Mouse (Mus musculus): ENCODE results near the gene Scaf1. TPM values are rescaled to one million over a fixed set of nuclear protein-coding genes. Genes with fewer than 3 reads are reported as not detected.

Scaf1 gene
- polyA plus RNA-seq, 1 experiment from 2014 or later: 42.1 TPM

DNA sequence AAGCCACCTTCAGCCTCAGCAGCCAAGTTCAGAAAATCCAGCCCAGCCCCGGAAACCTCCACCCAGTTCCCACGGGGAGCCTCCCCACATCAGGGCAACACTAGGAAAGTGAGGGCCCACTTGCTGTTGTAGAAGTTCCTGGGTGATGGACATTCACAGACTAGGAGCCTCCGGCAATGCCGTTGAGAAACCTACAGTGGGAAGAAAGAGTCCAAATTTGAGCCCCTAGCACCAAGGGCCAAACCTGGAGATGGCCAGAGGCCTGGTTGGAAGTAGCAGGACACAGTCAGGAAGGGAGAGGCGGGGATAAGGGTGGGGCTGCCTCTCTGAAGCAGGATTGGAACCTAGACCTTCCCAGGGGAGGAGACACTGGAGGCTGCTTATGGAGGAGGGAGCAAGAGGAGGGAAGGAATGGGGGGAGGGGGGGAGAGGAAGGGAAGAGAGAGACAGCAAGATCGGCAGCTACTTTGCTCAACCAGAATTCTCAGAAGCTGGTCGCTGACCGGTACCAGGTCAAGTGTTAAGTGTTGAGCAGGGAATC, 2.9 kb upstream of the Scaf1 start:
- no peak overlapping the region for H3K4me2 ChIP-seq (ENCODE audit: low read length)
- WGBS: 47% methylated on average over 8 of the region's 8 CpGs
- no peak for ATAC-seq

DNA sequence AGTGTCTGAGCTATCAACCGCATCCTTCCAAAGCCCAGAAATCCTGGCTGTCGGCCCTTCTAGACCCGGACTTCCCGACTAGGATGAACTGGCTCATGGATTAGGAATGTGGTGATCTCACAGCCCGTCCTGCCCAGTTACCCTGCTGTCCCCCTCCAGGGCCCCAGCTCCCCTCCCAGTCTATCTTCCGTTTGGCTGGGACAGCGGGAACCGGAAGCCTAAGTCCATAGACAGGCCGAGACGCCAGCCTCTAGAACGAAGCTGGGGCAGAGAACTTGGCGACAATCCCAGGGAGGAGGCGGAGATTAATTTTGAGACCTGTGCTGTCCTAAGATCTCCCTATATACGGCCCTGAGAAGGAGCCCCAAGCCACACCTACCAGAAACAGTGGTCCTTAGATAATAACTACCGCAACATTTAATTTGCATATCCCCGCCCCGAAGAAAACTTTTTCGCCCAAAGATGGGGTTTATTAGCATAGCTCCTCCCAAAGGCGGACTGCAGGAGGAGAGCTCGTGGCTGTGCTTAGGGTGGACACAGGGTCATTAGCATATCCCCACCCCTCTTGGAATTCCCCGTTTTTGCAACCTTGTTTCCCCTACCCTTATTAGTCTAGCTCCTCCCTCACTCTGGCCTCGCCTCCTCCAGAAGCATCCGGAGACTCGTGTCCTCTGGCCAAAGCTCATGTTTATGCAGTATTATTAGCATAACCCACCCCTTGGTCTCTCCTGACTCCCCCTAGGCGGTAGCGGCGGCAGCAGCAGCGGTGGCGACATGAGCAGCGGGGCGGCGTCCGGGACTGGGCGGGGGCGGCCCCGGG, 1.3 kb upstream of the Scaf1 start, which contains the start of gene Rras:
Rras (plus strand) TSS at position 720 of the 820 bp plus-strand sequence.
- peaks cover 3% of the 10 kb centered on the region for H3K36me3 ChIP-seq (ENCODE audit: control insufficient read depth, insufficient read depth)
- H3K27me3 ChIP-seq (replicated peaks; ENCODE audit: control insufficient read depth, insufficient read depth, low read length): 0 out of 2 replicates have a peak, but pooled peaks cover 6% of the 10 kb centered on the region
- peak within 1 kb of the TSS; percentile 66 for H3K9ac ChIP-seq (replicated peaks; ENCODE audit: low read depth, low read length)
- peak within 1 kb of the TSS; percentile 79 for H3K27ac ChIP-seq (ENCODE audit: low read length)
- no peaks in the 10 kb centered on the region for H3K9me3 ChIP-seq (ENCODE audit: control insufficient read depth, low read length)
- ATAC-seq: peak; percentile 70
- H3K4me2 ChIP-seq (ENCODE audit: low read length): peak within 1 kb of the TSS; percentile 74
- H3K4me1 ChIP-seq (replicated peaks; ENCODE audit: control insufficient read depth, insufficient read depth, low read length): peaks cover 29% of the 10 kb centered on the region
- WGBS: under 1% methylated on average over 36 of the region's 36 CpGs
- H3K4me3 ChIP-seq (replicated peaks; ENCODE audit: low read length): peak within 1 kb of the TSS; percentile 98

More for the DNA sequence above, 2.9 kb upstream of the Scaf1 start:
- H3K4me1 ChIP-seq (replicated peaks; ENCODE audit: control insufficient read depth, insufficient read depth, low read length): peaks cover 27% of the 10 kb centered on the region
- no peak overlapping the region for H3K9ac ChIP-seq (replicated peaks; ENCODE audit: low read depth, low read length)
- no peaks in the 10 kb centered on the region for H3K36me3 ChIP-seq (ENCODE audit: control insufficient read depth, insufficient read depth)
- no peaks in the 10 kb centered on the region for H3K9me3 ChIP-seq (ENCODE audit: control insufficient read depth, low read length)
- 0 out of 2 replicates have a peak, but pooled peaks cover 6% of the 10 kb centered on the region for H3K27me3 ChIP-seq (replicated peaks; ENCODE audit: control insufficient read depth, insufficient read depth, low read length)
- no peak overlapping the region for H3K4me3 ChIP-seq (replicated peaks; ENCODE audit: low read length)
- H3K27ac ChIP-seq (ENCODE audit: low read length): no peak overlapping the region

DNA sequence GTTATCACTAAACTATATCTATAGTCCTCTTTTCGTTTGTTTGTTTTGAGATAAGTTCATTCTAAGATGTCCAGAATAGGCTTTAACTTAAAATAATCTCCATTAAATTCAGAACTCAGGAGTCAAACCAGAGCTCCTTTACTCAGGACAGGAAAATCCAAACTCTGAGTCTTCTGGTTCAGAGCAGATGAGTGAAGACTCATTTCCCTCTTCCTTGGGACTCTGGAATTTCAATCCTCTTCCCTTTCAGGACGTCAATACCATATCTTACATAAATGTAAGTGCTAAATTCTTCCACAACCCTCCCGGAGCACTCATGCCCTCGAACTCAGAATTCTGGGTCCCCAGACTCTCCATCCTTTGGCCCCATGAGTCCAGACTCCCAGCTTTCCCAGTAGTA, 598 bp upstream of the Scaf1 start:
- Histone ChIP-seq H3K4me3 (replicated peaks; ENCODE audit: low read length) (peak overlapping the region; percentile 98), H3K36me3 (ENCODE audit: control insufficient read depth, insufficient read depth) (peaks cover 10% of the 10 kb centered on the region), H3K27me3 (replicated peaks; ENCODE audit: control insufficient read depth, insufficient read depth, low read length) (0 out of 2 replicates have a peak, but pooled peaks cover 6% of the 10 kb centered on the region), H3K4me2 (ENCODE audit: low read length) (peak overlapping the region; percentile 74), H3K9me3 (ENCODE audit: control insufficient read depth, low read length) (no peaks in the 10 kb centered on the region), H3K27ac (ENCODE audit: low read length) (peak overlapping the region; percentile 79), H3K9ac (replicated peaks; ENCODE audit: low read depth, low read length) (peak overlapping the region; percentile 45), H3K4me1 (replicated peaks; ENCODE audit: control insufficient read depth, insufficient read depth, low read length) (peaks cover 29% of the 10 kb centered on the region)
- WGBS: 5% methylated on average over 4 of the region's 4 CpGs
- no peak for ATAC-seq

DNA sequence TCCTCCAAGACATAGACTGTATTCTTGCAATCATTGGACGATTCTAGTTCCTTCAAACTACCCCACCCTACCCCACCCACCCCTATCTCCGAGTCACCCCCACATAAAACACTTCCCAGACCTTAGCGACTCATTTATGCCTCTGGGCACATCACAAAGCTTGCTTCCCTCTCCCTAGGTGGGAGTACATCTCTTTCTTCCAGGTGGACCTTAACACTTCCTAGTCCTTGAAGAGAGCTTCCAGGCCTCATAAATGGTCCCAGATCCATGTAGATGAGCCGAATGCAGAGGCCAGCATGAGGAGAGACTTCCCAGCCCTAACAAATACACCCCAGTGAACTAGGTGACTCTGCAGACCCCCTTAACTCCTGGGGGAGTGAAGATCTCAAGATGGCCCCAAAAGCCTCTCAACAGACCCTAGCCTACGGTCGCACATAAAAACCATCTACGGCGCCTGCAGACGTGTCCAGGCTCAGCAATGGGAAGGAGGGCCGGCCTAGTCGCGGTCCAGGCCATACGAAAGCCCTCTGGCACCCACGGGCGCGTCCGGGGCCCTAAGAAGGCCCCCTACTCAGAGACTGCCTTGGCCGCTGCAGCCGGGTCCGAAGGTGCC, 713 bp downstream of the Scaf1 start:
- Histone ChIP-seq H3K4me1 (replicated peaks; ENCODE audit: control insufficient read depth, insufficient read depth, low read length) (peaks cover 29% of the 10 kb centered on the region), H3K27me3 (replicated peaks; ENCODE audit: control insufficient read depth, insufficient read depth, low read length) (0 out of 2 replicates have a peak, but pooled peaks cover 6% of the 10 kb centered on the region), H3K27ac (ENCODE audit: low read length) (peak overlapping the region; percentile 79), H3K4me3 (replicated peaks; ENCODE audit: low read length) (peak overlapping the region; percentile 98), H3K9ac (replicated peaks; ENCODE audit: low read depth, low read length) (peak overlapping the region; percentile 96), H3K36me3 (ENCODE audit: control insufficient read depth, insufficient read depth) (peaks cover 16% of the 10 kb centered on the region), H3K9me3 (ENCODE audit: control insufficient read depth, low read length) (no peaks in the 10 kb centered on the region), H3K4me2 (ENCODE audit: low read length) (peak overlapping the region; percentile 90)
- ATAC-seq: no peak
- 2% methylated on average over 20 of the region's 20 CpGs for WGBS

DNA sequence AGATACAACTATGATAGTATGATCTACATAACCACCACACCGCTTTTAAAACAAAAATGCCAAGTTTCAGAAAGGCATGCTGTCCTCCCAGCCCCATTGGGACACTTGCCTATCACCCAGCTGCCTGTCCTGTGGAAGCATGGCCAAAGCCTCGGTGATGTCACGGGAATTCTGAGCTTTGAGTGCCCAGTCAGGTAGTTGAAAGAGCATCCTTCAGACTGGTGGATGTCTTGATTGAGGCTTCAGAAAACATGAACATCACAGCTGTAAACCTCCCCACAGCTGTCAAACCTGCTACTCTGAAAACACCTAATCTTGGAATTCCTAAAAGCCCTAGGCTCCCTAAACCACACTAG, 2.1 kb downstream of the Scaf1 start:
- Histone ChIP-seq H3K9ac (replicated peaks; ENCODE audit: low read depth, low read length) (no peak overlapping the region), H3K27me3 (replicated peaks; ENCODE audit: control insufficient read depth, insufficient read depth, low read length) (0 out of 2 replicates have a peak, but pooled peaks cover 5% of the 10 kb centered on the region), H3K4me2 (ENCODE audit: low read length) (no peak overlapping the region), H3K27ac (ENCODE audit: low read length) (no peak overlapping the region), H3K4me3 (replicated peaks; ENCODE audit: low read length) (no peak overlapping the region), H3K36me3 (ENCODE audit: control insufficient read depth, insufficient read depth) (peaks cover 16% of the 10 kb centered on the region), H3K4me1 (replicated peaks; ENCODE audit: control insufficient read depth, insufficient read depth, low read length) (peaks cover 29% of the 10 kb centered on the region), H3K9me3 (ENCODE audit: control insufficient read depth, low read length) (no peaks in the 10 kb centered on the region)
- 96% methylated on average over 3 of the region's 3 CpGs for WGBS
- no peak for ATAC-seq

DNA sequence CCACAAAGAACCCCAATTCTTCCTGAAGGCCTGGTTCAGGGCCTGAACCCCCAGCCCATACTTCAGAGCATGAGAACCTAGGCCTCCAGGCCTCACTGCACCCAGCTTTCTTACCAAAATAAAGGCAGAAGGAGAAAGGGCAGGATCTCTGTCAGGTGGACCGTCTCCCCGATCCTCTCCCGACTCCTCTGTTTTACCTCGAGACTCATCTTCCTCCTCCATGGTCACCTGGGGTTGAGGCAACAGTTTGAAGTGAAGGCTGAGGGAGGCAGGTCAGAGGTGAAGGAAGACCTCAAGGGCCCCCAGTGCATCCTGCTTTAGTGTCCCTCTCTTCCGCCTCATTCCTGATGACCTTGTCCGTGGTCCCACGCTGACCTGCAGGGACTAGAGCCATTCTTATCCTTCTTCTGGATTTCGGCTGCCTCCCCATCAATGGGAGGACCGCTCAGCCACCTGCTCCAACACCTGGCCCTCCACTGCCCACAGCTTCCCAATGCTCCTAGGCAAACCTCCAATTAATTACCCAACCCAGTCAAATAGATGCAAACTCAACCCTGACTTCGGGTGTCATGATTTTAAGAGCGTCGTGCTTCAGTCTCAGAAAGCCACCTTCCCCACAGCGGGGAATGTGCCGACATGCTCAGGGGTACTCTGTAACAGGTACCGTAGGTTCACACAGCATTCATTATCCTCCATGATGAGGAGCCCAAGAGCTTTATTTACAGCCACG, 2.6 kb downstream of the Scaf1 start:
- Histone ChIP-seq H3K9ac (replicated peaks; ENCODE audit: low read depth, low read length) (no peak overlapping the region), H3K27me3 (replicated peaks; ENCODE audit: control insufficient read depth, insufficient read depth, low read length) (0 out of 2 replicates have a peak, but pooled peaks cover 4% of the 10 kb centered on the region), H3K4me3 (replicated peaks; ENCODE audit: low read length) (no peak overlapping the region), H3K9me3 (ENCODE audit: control insufficient read depth, low read length) (no peaks in the 10 kb centered on the region), H3K4me1 (replicated peaks; ENCODE audit: control insufficient read depth, insufficient read depth, low read length) (peaks cover 29% of the 10 kb centered on the region), H3K4me2 (ENCODE audit: low read length) (no peak overlapping the region), H3K36me3 (ENCODE audit: control insufficient read depth, insufficient read depth) (peaks cover 17% of the 10 kb centered on the region), H3K27ac (ENCODE audit: low read length) (no peak overlapping the region)
- no peak for ATAC-seq
- WGBS: 93% methylated on average over 16 of the region's 16 CpGs

DNA sequence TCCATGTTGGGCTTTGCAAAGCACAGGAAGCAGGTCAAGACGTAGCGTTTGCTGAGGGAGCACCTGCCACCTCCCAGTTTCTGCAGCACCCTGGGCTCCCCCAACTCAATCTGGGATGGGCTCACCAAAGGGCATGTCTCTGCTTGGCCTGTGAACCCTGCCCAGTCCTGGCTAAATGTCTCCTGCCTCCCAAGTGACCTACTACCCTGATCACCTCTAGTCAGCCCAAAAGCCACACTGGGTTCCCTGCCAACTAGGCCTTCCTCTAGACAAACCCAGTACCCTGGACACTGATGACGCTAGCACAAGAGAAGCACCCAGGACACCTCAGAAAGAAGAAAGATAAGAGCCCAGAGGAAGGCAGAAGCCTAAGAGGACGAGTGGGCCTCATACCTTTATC, 3.3 kb downstream of the Scaf1 start:
- Histone ChIP-seq H3K27me3 (replicated peaks; ENCODE audit: control insufficient read depth, insufficient read depth, low read length) (0 out of 2 replicates have a peak, but pooled peaks cover 2% of the 10 kb centered on the region), H3K9ac (replicated peaks; ENCODE audit: low read depth, low read length) (no peak overlapping the region), H3K4me3 (replicated peaks; ENCODE audit: low read length) (no peak overlapping the region), H3K27ac (ENCODE audit: low read length) (no peak overlapping the region), H3K9me3 (ENCODE audit: control insufficient read depth, low read length) (no peaks in the 10 kb centered on the region), H3K4me1 (replicated peaks; ENCODE audit: control insufficient read depth, insufficient read depth, low read length) (peaks cover 26% of the 10 kb centered on the region), H3K4me2 (ENCODE audit: low read length) (no peak overlapping the region), H3K36me3 (ENCODE audit: control insufficient read depth, insufficient read depth) (peaks cover 21% of the 10 kb centered on the region)
- no peak for ATAC-seq
- 88% methylated on average over 4 of the region's 4 CpGs for WGBS

DNA sequence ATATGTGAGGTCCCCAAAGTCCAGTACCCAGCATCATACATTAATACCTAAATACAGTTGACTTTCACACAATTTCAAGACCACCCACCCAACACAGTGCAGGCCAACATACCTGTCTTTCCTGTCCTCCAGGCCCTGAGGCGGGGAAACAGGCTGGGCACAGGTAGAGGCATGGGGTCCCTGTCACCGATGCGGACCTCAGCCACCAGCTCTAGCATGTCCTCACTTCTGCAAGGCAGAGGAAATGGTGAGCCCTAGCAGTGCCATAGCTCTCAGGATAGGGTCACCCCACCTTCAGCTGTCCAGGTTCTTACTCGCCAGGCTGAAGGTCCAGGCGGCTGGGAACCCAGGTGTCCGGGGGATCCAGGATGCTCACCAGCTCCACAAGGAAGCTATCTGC, 4.2 kb downstream of the Scaf1 start:
- no peak overlapping the region for H3K4me2 ChIP-seq (ENCODE audit: low read length)
- H3K27me3 ChIP-seq (replicated peaks; ENCODE audit: control insufficient read depth, insufficient read depth, low read length): no peaks in the 10 kb centered on the region
- ATAC-seq: no peak
- no peak overlapping the region for H3K9ac ChIP-seq (replicated peaks; ENCODE audit: low read depth, low read length)
- 98% methylated on average over 6 of the region's 6 CpGs for WGBS
- H3K4me1 ChIP-seq (replicated peaks; ENCODE audit: control insufficient read depth, insufficient read depth, low read length): peaks cover 18% of the 10 kb centered on the region
- H3K36me3 ChIP-seq (ENCODE audit: control insufficient read depth, insufficient read depth): peaks cover 29% of the 10 kb centered on the region
- H3K27ac ChIP-seq (ENCODE audit: low read length): no peak overlapping the region
- H3K4me3 ChIP-seq (replicated peaks; ENCODE audit: low read length): no peak overlapping the region
- no peaks in the 10 kb centered on the region for H3K9me3 ChIP-seq (ENCODE audit: control insufficient read depth, low read length)

DNA sequence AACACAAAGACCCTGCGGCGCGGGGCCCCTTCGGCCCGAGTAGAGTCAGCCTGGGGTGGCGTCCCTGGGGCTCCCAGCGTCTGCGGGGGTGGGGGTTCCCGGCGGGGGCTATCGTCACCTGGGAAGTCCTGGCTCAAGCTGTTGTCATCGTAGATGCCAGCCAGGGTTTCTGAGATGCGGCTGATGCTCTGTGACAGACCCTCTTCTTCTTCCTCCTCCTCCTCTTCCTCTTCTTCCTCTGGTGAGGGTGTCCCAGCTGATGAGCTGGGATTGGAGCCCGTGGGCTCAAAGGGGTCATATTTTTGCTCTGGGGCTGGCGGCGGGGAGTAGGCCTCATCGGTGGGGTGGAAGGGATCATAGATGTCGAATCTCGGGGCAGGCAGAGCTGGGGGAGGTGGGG, 7.8 kb downstream of the Scaf1 start:
- no peak overlapping the region for H3K9ac ChIP-seq (replicated peaks; ENCODE audit: low read depth, low read length)
- WGBS: 94% methylated on average over 19 of the region's 19 CpGs

More for the DNA sequence above, 7.8 kb downstream of the Scaf1 start:
- peaks cover 53% of the 10 kb centered on the region for H3K36me3 ChIP-seq (ENCODE audit: control insufficient read depth, insufficient read depth)
- H3K9me3 ChIP-seq (ENCODE audit: control insufficient read depth, low read length): no peaks in the 10 kb centered on the region
- no peak overlapping the region for H3K4me3 ChIP-seq (replicated peaks; ENCODE audit: low read length)
- no peak overlapping the region for H3K4me2 ChIP-seq (ENCODE audit: low read length)
- H3K27me3 ChIP-seq (replicated peaks; ENCODE audit: control insufficient read depth, insufficient read depth, low read length): no peaks in the 10 kb centered on the region
- no peak overlapping the region for H3K27ac ChIP-seq (ENCODE audit: low read length)
- no peaks in the 10 kb centered on the region; the same call in 1 of the 2 replicates for H3K4me1 ChIP-seq (replicated peaks; ENCODE audit: control insufficient read depth, insufficient read depth, low read length)
- ATAC-seq: no peak

Data from forebrain, embryonic 16.5 days (tissue).